Mouse (Mus musculus) spleen, adult 2 months (tissue): ENCODE results near the gene Runx1. TPM values are rescaled to one million over a fixed set of nuclear protein-coding genes. Genes with fewer than 3 reads are reported as not detected.

Experiments used
- DNase-seq, 2 experiments: peaks; one replicate each; pipeline versions ENCODE4 v3.0.0 to v3.0.0-alpha.2; 2012 to 2021; ENCODE audit warnings: low spot score in 2 of 2, low read depth in 1 of 2
- H3K27ac ChIP-seq: fragments of 200-500 bp; 2 replicates; pipeline ENCODE4 v1.5.1; 2012; ENCODE audit warnings: low read length, inconsistent platforms; ENCODE audit not compliant: insufficient read depth
- H3K27me3 ChIP-seq: fragments of 200-500 bp; 2 replicates; pipeline ENCODE4 v1.6.1; 2012; ENCODE audit warnings: mild to moderate bottlenecking, moderate library complexity, low read length, inconsistent platforms; ENCODE audit not compliant: control insufficient read depth, insufficient read depth
- H3K36me3 ChIP-seq: fragments of 200-500 bp; 2 replicates; pipeline ENCODE4 v1.6.1; 2012; ENCODE audit warnings: mild to moderate bottlenecking, low read length, inconsistent platforms; ENCODE audit not compliant: control insufficient read depth, insufficient read depth
- H3K4me1 ChIP-seq: fragments of 200-500 bp; 2 replicates; pipeline ENCODE4 v1.6.1; 2011; ENCODE audit warnings: inconsistent platforms; ENCODE audit not compliant: control insufficient read depth, insufficient read depth, insufficient read length
- H3K4me3 ChIP-seq: fragments of 200-500 bp; 2 replicates; pipeline ENCODE4 v1.5.1; 2011; ENCODE audit warnings: mild to moderate bottlenecking, inconsistent platforms; ENCODE audit not compliant: insufficient read depth, insufficient read length; ENCODE audit errors: extremely low read depth
- CTCF ChIP-seq: fragments of 200-500 bp; IDR thresholded peaks from 2 replicates; pipeline ENCODE4 v1.5.1; 2011; ENCODE audit warnings: mild to moderate bottlenecking, inconsistent platforms; ENCODE audit not compliant: insufficient read depth, insufficient read length, insufficient replicate concordance; ENCODE audit errors: extremely low read depth
- POLR2A ChIP-seq: fragments of 200-500 bp; IDR thresholded peaks from 2 replicates; pipeline ENCODE4 v1.6.1; 2011; ENCODE audit warnings: low read depth, low read length, inconsistent platforms
- WGBS: fragments of 180-500 bp; shearing (Covaris S2); methylation state at CpG from one replicate; pipeline ENCODE4 v1.1.7; 2018; 5-methylcytosine and 5-hydroxymethylcytosine counted together
- polyA plus RNA-seq: library from polyadenylated mRNA; depleted of rRNA; stranded (reverse); fragments of >200 nt; gene quantifications from 2 replicates; pipeline ENCODE4 v1.2.3, GENCODE M21; 2012; rRNA removed

Gene Runx1
- polyA plus RNA-seq = 26.7 and 36.4 TPM in 2 replicates

DNA sequence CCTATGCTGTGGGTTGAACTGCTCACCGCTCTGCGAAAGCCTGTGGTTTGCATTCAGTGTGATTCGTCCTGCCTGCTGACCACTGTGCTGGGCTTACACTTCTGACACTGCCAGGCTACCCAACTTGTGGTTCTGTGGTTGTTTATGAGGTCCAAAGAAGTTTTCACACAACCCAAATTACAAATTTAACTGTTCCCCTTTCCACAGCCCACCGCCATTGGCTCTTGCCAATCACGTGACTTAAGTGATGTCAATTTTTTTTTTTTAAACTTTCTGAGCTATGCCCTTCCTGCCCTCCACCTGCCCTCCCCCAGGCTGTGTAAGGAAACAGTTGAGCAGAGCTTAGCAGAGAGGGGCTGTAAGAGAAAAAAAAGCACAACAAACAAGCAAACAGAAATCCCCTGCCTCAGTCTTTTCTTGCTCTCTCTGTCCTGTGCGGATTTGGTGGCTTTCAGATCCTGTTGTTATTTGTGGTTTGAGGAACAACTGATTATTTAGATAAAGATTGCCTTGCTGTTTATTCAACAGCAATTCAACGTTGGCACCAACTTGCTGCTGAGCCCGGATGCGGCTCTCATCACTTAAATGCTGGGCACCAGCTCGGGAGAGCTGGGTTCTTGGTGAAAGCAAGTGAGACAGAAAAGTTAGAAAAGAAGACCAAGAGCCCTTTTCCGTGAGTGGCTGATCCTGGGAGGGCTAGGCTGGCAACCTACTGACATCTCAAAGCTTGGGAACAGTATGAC is at the start of gene Runx1:
Gene Runx1 (minus strand): TSS at position 242 of the 743 bp plus-strand sequence.
- 11% methylated on average over 11 of the region's 11 CpGs for WGBS
- H3K27ac ChIP-seq = peak within 1 kb of the TSS; percentile 94
- TF ChIP-seq CTCF = no peak
- peak; percentile 52 for TF ChIP-seq POLR2A
- 0 out of 2 replicates have a peak, but pooled peaks cover 1% of the 10 kb centered on the region for H3K36me3 ChIP-seq
- H3K4me3 ChIP-seq = peak within 1 kb of the TSS; percentile 85
- H3K4me1 ChIP-seq = peaks cover 26% of the 10 kb centered on the region
- DNase-seq = peak; percentile 86 to 90
- H3K27me3 ChIP-seq = no peaks in the 10 kb centered on the region

DNA sequence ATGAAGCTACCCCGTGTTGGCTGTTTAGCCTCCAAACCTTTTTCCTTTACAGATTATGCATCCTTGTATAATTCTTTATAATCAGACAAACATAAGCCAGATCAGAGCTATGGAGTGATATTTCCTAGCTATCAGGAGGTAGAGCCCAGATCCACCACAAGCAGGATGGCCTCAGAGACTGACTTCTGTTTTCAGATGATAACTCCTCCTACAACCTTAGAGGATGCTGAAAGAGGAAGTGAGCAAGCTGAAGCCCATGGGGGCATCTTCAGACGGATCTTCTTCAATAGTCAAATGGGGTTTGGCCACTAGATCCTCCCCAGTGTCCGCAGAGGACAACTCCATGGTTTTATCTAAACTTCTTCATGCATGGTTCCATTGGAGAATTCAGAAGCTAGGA is 48.1 kb upstream of the Runx1 start:
- peaks cover 4% of the 10 kb centered on the region; the same call in 1 of the 2 replicates for H3K4me1 ChIP-seq
- no peak for TF ChIP-seq POLR2A
- no peak for TF ChIP-seq CTCF
- 29% methylated on average over 3 of the region's 3 CpGs for WGBS
- peak; percentile 10 to 54 for DNase-seq
- no peak overlapping the region for H3K4me3 ChIP-seq
- H3K27me3 ChIP-seq = no peaks in the 10 kb centered on the region
- no peak overlapping the region for H3K27ac ChIP-seq
- H3K36me3 ChIP-seq = no peaks in the 10 kb centered on the region

DNA sequence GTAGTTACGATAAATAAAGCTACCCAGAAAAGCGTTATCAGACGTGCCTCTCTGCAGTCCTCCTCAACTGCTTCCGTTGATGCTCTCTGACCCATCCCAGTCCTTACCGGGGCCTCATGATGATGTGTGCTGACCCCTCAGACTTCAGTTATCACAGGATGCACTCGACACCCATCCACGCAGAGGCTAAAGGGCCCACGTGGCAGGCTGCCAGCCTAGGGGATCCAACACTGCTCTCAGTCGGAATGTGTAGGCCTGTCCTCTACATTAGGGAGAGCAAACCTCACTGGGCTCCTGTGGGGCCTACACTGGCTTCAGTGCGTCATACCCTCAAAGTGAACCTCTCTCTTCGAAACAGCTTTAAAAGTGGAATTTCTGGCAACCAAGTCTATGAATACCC is 45.8 kb upstream of the Runx1 start:
- 84% methylated on average over 11 of the region's 11 CpGs for WGBS
- Histone ChIP-seq H3K4me3 (no peak overlapping the region), H3K27ac (no peak overlapping the region), H3K27me3 (no peaks in the 10 kb centered on the region), H3K36me3 (no peaks in the 10 kb centered on the region), H3K4me1 (peaks cover 11% of the 10 kb centered on the region; the same call in 1 of the 2 replicates)
- no peak for DNase-seq
- TF ChIP-seq CTCF (no peak), POLR2A (no peak)

DNA sequence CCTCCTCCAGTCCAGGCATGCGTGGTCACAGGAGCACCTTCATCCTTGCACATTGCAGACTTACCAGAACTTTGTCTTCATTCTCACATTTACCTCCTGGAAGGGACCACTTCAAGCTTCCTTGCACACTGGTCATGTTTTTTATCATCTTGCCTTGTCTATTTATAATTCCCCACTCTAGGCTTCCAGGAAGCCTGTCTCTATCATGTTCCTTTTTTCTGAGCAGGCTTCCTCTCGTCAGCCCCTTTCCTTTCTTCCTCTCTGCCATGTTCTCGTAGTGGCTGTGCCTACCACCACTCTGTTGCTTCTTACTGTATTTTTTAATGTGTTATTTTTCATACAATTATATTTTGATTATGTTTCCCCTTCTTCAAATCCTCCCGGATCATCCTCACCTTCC is 42.6 kb upstream of the Runx1 start:
- 14% methylated on average over 4 of the region's 4 CpGs for WGBS
- no peaks in the 10 kb centered on the region for H3K36me3 ChIP-seq

DNA sequence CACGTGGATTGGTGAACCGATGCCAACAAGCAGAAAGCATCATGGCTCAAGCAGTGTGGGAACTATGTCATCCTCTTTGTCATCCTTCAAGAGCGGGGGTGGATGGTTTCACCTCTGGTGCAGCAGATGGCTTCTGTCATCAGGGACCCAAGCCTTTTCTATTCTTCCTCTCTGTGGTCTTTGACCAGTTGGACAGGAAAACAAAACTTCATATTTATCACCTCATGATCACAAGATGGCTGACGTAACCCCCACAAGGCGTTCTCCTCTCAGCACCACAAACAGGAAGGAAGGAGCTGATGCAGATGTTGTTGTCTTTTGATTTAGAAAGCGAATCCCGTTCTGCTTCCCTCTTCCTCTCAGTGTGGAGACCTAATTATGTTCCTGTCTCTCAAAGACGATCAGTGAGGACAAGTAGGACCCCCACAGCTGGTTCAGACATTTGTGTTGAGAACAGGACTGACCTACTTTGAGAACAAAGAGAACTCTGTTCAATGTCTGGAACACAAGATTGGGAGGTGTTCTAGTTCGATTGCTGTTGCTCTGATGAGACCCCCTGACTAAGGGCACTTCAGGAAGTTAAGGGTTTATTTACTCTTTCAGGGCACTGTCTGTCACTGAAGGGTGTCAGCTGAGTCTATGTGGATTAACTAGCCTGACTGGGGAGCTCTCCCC is 41.4 kb upstream of the Runx1 start:
- TF ChIP-seq POLR2A = no peak
- TF ChIP-seq CTCF = no peak

More for the DNA sequence above, 42.6 kb upstream of the Runx1 start:
- no peak for DNase-seq
- no peaks in the 10 kb centered on the region for H3K27me3 ChIP-seq
- H3K4me3 ChIP-seq = no peak overlapping the region
- H3K4me1 ChIP-seq = peaks cover 7% of the 10 kb centered on the region; the same call in 1 of the 2 replicates
- H3K27ac ChIP-seq = no peak overlapping the region
- TF ChIP-seq CTCF (no peak), POLR2A (no peak)

DNA sequence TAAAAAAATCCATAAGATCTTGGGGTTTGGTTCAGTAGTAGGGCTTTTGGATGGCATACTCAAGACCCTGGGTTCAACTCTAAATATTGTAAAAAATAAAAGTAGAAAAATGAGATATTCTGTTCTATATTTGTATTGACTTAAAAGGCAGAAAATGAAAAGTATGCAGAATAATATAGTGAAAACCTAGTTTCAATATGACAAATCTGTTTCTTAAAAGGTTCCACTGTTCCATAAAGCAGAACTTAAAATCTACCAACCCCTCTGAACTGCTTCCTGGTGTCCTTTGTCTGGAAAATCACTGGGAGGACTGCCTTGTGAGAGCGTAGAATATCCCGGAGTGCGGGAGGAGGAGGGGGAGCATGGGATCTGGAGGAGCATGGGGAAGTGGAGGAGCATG is 39.4 kb upstream of the Runx1 start:
- no peak for DNase-seq
- WGBS = 77% methylated on average over 3 of the region's 3 CpGs

More for the DNA sequence above, 41.4 kb upstream of the Runx1 start:
- peak in 1 of 2 experiments; percentile 67 for DNase-seq
- Histone ChIP-seq H3K27ac (peak overlapping the region; percentile 12; the same call in 1 of the 2 replicates), H3K4me1 (peaks cover 7% of the 10 kb centered on the region; the same call in 1 of the 2 replicates), H3K36me3 (no peaks in the 10 kb centered on the region), H3K27me3 (no peaks in the 10 kb centered on the region), H3K4me3 (no peak overlapping the region)
- 16% methylated on average over 9 of the region's 9 CpGs for WGBS

More for the DNA sequence above, 39.4 kb upstream of the Runx1 start:
- Histone ChIP-seq H3K4me3 (no peak overlapping the region), H3K27me3 (no peaks in the 10 kb centered on the region), H3K27ac (no peak overlapping the region), H3K36me3 (no peaks in the 10 kb centered on the region), H3K4me1 (peaks cover 7% of the 10 kb centered on the region; the same call in 1 of the 2 replicates)
- TF ChIP-seq POLR2A = no peak
- no peak for TF ChIP-seq CTCF
